Mouse (Mus musculus): ENCODE data around the gene Suclg1.

DNA sequence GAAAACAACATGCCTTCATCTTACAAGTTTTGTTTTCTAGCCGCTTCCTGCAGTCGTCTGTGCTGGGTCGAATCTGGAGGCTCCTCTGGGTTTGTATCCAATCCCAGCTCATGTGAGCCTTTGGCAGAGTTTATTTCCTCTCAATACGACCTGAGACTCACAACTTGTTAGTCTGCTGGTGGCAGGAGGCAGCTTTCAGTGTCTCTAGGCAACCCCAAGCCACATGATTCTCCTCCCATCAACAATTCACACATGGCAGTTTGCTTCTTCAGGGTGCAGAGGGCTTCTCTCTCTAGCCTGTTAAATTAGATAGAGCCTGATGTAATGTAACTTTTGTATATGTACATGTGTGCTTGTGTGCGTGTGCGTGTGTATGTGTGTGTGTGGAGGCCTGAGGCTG, 58.7 kb downstream of the Suclg1 start:
- TF ChIP-seq CTCF (IDR thresholded peaks at IDR 0.05; ENCODE audit: low read depth, low read length) (no peak), POLR2A (IDR thresholded peaks at IDR 0.05; ENCODE audit: borderline replicate concordance, low read depth, low read length) (no peak)
